Mouse (Mus musculus) heart, adult 2 months (tissue): ENCODE measurements around the gene Pik3r2. TPM values are rescaled to one million over a fixed set of nuclear protein-coding genes. Genes with fewer than 3 reads are reported as not detected.

Experiments used
- DNase-seq, 2 experiments: peaks; one replicate each; pipeline ENCODE4 v3.0.0; 2021
- H3K27ac ChIP-seq: fragments of 200-600 bp; 2 replicates; pipeline ENCODE4 v1.8.1; 2022
- H3K27me3 ChIP-seq: fragments of 200-500 bp; 2 replicates; pipeline ENCODE4 v1.6.1; 2012; ENCODE audit warnings: mild to moderate bottlenecking, low read length, inconsistent platforms, mixed read lengths; ENCODE audit not compliant: control insufficient read depth, insufficient read depth
- H3K36me3 ChIP-seq: fragments of 200-500 bp; 2 replicates; pipeline ENCODE4 v1.6.1; 2012; ENCODE audit warnings: low read length, inconsistent platforms; ENCODE audit not compliant: control insufficient read depth, insufficient read depth
- H3K4me1 ChIP-seq: fragments of 200-500 bp; 2 replicates; pipeline ENCODE4 v1.6.1; 2011; ENCODE audit warnings: low read length; ENCODE audit not compliant: control insufficient read depth, insufficient read depth
- H3K4me3 ChIP-seq: fragments of 200-600 bp; 2 replicates; pipeline ENCODE4 v1.8.1; 2022
- H3K79me2 ChIP-seq: fragments of 200-500 bp; replicated peaks from 2 replicates; pipeline ENCODE4 v1.6.1; 2012; ENCODE audit warnings: mild to moderate bottlenecking, inconsistent platforms, low read length, moderate library complexity, mixed read lengths; ENCODE audit not compliant: control insufficient read depth, insufficient read depth
- H3K9ac ChIP-seq: fragments of 200-500 bp; 2 replicates; pipeline ENCODE4 v1.6.1; 2012; ENCODE audit warnings: low read depth, mild to moderate bottlenecking, control low read depth, inconsistent platforms, low read length, mixed read lengths
- CTCF ChIP-seq: fragments of 200-600 bp; IDR thresholded peaks from 2 replicates; pipeline ENCODE4 v1.8.1; 2022; ENCODE audit warnings: antibody characterized with exemption, mild to moderate bottlenecking, moderate library complexity
- EP300 ChIP-seq: fragments of 200-500 bp; IDR thresholded peaks from 2 replicates; pipeline ENCODE4 v1.6.1; 2011; ENCODE audit warnings: low read depth, low read length, control low read depth; ENCODE audit not compliant: insufficient read depth
- POLR2A ChIP-seq: fragments of 200-500 bp; IDR thresholded peaks from 2 replicates; pipeline ENCODE4 v1.6.1; 2011; ENCODE audit warnings: mild to moderate bottlenecking, low read depth, low read length, control low read depth; ENCODE audit not compliant: insufficient read depth
- WGBS: fragments of 180-500 bp; shearing (Covaris S2); methylation state at CpG from one replicate; pipeline ENCODE4 v1.1.7; 2018; 5-methylcytosine and 5-hydroxymethylcytosine counted together
- intact Hi-C: fragments of 180-260 bp; cut with DNase I; formaldehyde crosslinking; loops from one replicate; pipeline ENCODE4 v1.15.1; 2025
- polyA plus RNA-seq: library from polyadenylated mRNA; depleted of rRNA; stranded (reverse); fragments of >200 nt; gene quantifications from 2 replicates; pipeline ENCODE4 v1.2.3, GENCODE M21; 2012
- total RNA-seq, 2 experiments: library from RNA; stranded (reverse); gene quantifications; 2 replicates each; pipeline ENCODE4 v1.2.3; 2021

Pik3r2 gene
- total and polyA plus RNA-seq, 3 experiments, result 22.0 to 45.5 (median 22.4) TPM

- H3K4me3 ChIP-seq, result no peak overlapping the region
- no peaks in the 10 kb centered on the region for H3K79me2 ChIP-seq
- H3K27me3 ChIP-seq, result no peaks in the 10 kb centered on the region
- 66% methylated on average over 20 of the region's 20 CpGs for WGBS
- no peaks in the 10 kb centered on the region for H3K36me3 ChIP-seq
- no peaks in the 10 kb centered on the region for H3K4me1 ChIP-seq
- no peak overlapping the region for H3K9ac ChIP-seq
- DNase-seq, result no peak
- intact Hi-C loops, result no loop called here
- no peak for TF ChIP-seq EP300
- no peak for TF ChIP-seq POLR2A
- no peak for TF ChIP-seq CTCF
- H3K27ac ChIP-seq, result no peak overlapping the region
Measured at GRCm38 (mm10) chr8:70810962-70811680, 34.6 kb upstream of the Pik3r2 start.

GRCm38 (mm10) chr8:70808955-70809701 lies 32.6 kb upstream of the Pik3r2 start:
- Histone ChIP-seq H3K9ac (no peak overlapping the region), H3K36me3 (no peaks in the 10 kb centered on the region), H3K79me2 (no peaks in the 10 kb centered on the region), H3K27me3 (no peaks in the 10 kb centered on the region), H3K27ac (no peak overlapping the region), H3K4me1 (no peaks in the 10 kb centered on the region), H3K4me3 (no peak overlapping the region)
- no peak for TF ChIP-seq EP300
- TF ChIP-seq CTCF, result no peak
- no peak for TF ChIP-seq POLR2A
- DNase-seq, result no peak
- WGBS, result 79% methylated on average over 8 of the region's 8 CpGs
- intact Hi-C loops, result no loop called here

GRCm38 (mm10) chr8:70808239-70808638 lies 31.7 kb upstream of the Pik3r2 start, which contains the start of gene Il12rb1:
Il12rb1 (plus strand) TSS chr8:70808449.
- intact Hi-C loops, result no loop called here
- H3K4me3 ChIP-seq, result no peak within 1 kb of the TSS
- TF ChIP-seq EP300 (no peak), POLR2A (no peak), CTCF (no peak)
- H3K27me3 ChIP-seq, result no peaks in the 10 kb centered on the region
- no peaks in the 10 kb centered on the region for H3K36me3 ChIP-seq
- no peaks in the 10 kb centered on the region for H3K79me2 ChIP-seq
- DNase-seq, result no peak
- 73% methylated on average over 5 of the region's 5 CpGs for WGBS
- H3K4me1 ChIP-seq, result no peaks in the 10 kb centered on the region
- H3K9ac ChIP-seq, result no peak within 1 kb of the TSS
- H3K27ac ChIP-seq, result no peak within 1 kb of the TSS

- Histone ChIP-seq H3K27ac (no peak overlapping the region), H3K79me2 (no peaks in the 10 kb centered on the region), H3K4me3 (no peak overlapping the region), H3K9ac (no peak overlapping the region), H3K36me3 (no peaks in the 10 kb centered on the region), H3K4me1 (no peaks in the 10 kb centered on the region), H3K27me3 (no peaks in the 10 kb centered on the region)
- 42% methylated on average over 1 of the region's 1 CpGs for WGBS
- TF ChIP-seq POLR2A (no peak), CTCF (no peak), EP300 (no peak)
- intact Hi-C loops, result no loop called here
- no peak for DNase-seq
Measured at GRCm38 (mm10) chr8:70807304-70807703, 30.8 kb upstream of the Pik3r2 start.

GRCm38 (mm10) chr8:70806541-70806940 lies 30.0 kb upstream of the Pik3r2 start:
- H3K79me2 ChIP-seq, result no peaks in the 10 kb centered on the region
- WGBS, result 63% methylated on average over 4 of the region's 4 CpGs
- H3K4me3 ChIP-seq, result no peak overlapping the region
- H3K27me3 ChIP-seq, result no peaks in the 10 kb centered on the region
- H3K36me3 ChIP-seq, result no peaks in the 10 kb centered on the region
- H3K9ac ChIP-seq, result no peak overlapping the region; the same call in 1 of the 2 replicates
- no peak for TF ChIP-seq CTCF
- TF ChIP-seq POLR2A, result no peak
- TF ChIP-seq EP300, result no peak
- no peaks in the 10 kb centered on the region for H3K4me1 ChIP-seq
- intact Hi-C loops, result no loop called here
- no peak overlapping the region for H3K27ac ChIP-seq
- peak in 1 of 2 experiments; percentile 75 for DNase-seq
